Mouse (Mus musculus) adipocyte (in vitro differentiated cells): Measurements from ENCODE around the gene Ptprj.

Source experiments
- DNase-seq: peaks from one replicate; pipeline ENCODE4 v3.0.0-alpha.2; 2016; ENCODE audit warnings: low spot score

Ptprj gene

DNA sequence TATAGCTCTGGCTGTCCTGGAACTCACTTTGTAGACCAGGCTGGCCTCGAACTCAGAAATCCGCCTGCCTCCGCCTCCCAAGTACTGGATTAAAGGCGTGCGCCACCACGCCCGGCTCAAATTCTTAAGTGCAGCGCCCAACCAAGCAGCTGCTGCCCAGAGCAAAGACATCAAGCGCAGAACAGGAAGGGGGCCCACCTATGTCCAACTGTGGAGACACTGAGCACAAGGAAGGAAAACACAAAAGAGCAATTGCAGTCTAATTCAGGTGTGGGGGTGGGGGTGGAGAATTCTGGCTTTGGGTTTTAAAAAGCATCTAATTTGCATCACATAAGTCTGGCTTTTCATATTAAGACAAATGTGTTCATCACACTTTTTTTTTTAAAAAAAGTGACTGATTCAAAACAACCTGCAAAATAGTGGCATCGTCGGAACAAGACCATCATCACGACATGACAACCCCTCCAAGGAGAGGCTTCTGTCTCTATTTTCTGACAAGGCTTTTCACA is 20.7 kb downstream of the Ptprj start:
- DNase-seq, result no peak

DNA sequence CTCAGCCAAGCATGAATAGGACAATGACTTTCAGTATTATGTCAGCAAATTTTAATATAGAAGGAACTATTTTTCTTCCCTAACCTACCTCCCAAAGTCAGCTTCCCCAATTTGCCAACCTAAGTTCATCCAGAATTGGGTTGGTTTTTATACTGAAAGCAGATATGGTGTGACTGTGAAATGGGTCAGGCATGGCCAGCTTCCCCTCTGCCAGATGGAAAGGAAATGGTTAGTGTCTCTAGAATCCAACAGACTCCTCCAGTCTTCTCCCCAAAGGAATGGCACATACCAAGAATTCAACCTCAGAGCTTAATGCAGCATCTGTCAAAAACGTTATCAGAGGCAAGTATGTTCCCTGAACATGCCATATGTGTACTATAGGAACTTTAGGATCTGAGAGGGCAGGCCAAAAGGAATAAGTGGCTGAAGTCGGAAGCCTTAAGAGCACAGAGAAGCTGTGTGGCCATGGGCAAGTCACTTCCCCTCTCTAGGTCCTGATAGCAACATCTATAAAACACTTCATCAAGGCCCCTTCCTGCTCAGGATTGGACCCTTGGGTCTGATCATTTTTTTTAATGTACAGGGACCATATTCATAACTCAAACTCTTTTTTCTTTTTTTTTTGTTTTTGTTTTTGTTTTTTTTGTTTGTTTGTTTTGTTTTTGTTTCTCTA is 21.3 kb downstream of the Ptprj start:
- DNase-seq, result no peak

DNA sequence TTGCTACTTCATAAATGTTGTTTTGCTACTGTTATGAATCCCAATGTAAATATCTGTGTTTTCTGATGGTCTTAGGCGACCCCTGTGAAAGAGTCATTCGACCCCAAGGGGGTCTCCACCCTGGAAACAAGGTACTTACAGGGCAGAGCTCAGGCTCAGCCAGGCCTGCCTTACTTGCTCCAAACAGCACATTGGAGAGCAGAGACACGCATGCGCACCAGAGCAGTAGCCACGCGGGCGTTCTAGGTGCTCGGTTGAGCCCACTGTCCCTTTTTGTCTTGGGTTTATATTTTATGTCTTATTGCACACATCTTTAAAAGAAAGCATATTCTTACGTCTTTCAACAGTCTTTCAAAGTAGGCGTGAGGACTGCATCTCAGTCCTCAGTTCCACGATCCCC is 22.1 kb downstream of the Ptprj start:
- no peak for DNase-seq

DNA sequence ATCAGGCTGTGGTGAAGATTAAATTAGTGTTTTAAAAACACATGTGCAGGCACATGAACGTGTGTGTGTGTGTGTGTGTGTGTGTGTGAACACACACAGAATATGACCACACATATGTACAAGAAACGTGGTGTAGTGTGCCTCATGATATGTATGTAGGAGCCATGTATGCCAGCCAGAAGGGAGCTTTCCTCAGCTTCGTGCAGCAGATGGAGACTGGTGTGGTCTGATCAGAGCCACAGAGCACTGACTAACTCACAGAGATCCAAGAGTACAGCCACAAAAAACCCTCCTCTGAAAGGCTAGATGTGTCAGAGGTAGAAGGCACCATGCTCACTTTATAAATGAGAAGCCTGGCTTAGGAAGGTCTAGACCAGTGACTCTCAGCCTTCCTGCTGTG is 22.5 kb downstream of the Ptprj start:
- DNase-seq, result no peak

DNA sequence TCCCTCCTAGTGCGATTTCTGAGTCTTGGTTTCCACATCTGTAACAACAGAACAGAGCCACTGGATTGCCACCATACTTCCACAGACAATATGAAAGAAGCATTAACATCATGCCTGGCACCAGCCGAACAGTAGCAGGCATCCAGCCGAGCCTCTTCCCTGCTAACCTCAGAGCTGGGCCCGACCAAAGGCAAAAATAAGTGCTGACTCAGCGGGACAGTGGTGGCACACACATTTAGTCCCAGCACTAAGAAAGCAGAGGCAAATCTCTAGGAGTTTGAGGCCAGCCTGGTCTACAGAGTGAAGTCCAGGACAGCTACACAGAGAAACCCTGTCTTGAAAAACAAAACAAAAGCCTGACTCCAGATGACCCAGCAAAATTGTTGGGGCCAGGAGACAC is 24.7 kb downstream of the Ptprj start:
- DNase-seq, result no peak

DNA sequence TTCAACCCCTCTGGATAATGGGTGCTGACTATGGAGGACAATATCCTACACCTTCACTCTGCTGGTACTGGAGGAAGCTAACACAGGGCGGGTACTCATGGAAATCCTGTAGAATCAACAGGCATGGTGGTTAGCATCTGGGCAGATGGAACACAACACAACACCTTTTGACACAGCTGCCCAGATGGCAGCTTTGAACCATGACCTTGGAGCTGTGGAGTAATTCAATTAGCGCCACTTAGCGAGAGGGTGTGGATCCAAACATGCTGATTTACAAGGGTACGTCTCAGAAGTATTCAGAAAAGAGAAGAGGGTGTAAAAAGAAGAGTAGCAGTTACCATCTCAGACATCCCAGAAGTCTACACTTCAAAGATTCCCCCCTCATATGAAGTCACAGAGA is 25.6 kb downstream of the Ptprj start:
- DNase-seq, result no peak

DNA sequence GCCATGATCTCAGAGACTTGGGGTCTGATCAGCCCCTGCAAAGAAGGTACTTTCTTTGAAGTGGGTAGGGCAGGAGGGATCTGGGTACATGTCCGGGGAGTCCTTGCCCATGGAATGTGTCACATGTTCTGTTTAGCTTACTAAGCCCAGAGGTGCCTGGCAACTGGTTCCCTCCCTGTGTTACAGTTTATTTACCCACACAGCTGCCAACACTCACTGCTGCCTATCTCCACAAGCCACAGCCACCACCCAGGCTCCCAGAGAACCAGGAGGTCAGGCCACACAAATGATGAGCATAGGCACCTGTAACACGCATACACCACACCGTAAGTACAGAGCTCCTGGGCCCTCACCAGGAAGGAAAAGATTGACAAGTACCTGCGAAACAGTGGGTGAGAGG is 26.6 kb downstream of the Ptprj start:
- no peak for DNase-seq

DNA sequence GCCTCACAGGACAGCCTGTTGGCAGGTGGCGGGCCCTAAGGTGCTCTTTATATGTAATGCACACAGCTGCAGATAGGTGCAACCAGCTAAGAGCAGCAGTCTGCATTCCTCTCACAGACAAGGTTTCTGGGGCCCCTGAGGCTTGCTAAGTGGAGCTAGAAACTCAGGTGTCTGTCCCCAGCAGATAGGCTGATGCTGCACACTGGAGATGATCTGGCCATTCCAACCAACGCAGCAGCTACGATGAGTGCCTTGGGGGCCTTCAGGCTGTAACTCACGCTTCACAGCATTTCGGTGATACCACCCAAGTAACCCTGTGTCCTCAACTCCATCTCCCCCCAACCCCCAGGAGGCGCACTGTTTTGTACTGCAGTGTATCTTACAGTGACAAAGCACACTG is 29.8 kb downstream of the Ptprj start:
- no peak for DNase-seq

DNA sequence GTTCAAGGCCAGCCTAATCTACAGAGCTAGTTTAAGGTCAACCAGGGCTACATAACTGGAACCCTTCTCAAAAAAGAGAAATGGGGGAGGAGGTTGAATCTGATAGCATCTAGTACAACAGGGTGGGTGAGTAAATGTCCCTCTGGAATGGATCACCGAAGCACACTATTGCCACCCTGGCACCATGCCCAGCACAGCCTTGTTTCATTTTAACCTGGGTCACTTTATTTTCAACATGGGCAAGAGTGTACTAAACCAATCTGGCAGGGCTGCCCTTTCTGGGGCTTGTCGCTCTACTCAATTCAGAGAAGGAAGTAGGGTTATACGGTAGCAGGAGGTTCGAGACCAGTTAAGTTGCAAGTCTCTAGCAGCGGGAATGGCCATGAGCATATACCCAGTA is 31.9 kb downstream of the Ptprj start:
- DNase-seq, result no peak

DNA sequence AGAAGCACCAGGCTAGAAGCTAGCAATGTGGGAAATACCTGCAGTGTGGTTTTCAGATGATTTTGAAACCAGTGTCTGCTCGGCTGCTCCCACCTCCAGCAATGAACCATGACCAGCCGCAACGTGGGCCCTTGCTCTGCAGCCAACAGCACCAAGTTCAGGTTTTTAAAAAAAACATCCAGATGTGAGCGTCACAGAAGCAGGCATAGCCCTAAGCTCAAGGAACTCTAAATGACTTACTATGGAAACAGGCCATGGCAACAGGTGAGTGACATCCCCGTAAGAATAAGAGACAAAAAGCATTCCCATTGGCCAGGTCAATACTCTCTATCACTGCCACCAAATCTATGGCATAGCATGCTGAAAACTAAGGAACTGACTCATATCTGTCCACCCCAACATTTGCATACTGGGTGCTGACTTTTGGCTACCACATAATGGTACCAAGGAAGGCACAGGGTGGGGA is 33.3 kb downstream of the Ptprj start:
- DNase-seq, result no peak

DNA sequence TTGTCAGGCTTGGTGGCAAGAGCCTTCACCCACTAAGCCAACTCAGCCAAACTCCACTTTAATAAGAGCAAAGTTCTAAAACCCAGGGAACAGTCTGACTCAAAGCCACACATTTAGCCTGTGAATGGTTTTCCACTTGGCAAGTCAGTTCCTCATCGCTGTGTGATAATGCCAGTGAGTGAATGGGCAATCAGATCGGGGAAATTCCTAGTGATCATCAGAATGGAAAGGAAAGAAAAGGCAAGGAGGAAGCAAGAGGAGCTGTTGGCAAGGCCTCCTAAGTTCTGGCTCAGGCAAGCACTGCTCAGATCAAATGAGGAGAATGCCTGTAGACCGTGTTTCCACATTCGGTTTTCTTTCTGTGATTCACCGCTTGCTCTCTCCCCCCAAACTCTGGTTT is 35.2 kb downstream of the Ptprj start:
- DNase-seq, result peak; percentile 21

DNA sequence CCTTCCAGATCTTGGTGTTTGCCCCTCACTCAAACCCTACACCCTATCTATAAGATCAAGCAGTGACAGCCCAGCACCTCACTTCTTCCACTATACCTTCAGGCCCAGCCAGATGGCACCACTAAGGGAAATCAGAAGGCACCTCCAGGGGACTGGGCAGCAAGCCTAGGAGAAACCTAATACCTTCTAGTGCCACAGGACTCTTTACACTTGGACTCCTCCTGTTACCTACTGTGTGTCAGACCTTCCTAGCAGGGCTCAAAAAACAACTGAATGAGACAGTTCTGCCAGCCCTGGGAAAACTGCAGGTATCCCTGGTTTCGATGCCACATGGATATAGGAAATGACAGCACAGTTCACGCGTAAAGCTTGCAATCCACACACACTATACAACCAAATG is 36.5 kb downstream of the Ptprj start:
- DNase-seq, result no peak

DNA sequence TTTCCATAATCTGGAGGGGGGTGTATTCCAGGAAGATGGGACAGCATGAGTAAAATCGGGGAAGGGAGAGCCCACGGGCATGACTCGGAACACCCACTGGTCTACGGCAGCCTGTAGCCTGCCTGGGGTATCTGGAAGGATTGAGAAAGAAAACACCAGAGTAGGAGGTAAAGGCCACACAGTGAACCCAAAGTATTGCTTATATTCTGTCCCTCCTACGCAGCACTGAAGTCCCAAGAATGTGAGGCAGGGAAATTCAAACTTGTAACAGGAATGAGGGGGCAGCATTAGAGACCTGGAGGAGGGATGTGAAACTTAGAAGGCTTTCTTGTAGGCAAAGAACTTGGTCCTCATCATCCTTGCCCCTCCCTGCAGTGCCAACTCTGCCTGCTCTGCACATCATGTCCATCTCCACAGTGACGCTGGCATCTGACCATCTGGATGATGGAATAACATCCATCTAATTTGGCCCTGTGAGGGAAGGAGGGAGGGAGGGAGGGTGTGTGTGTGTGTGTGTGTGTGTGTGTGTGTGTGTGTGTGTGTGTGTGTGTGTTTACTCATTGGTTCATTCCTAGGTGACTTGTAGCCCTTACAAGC is 37.2 kb downstream of the Ptprj start:
- no peak for DNase-seq

DNA sequence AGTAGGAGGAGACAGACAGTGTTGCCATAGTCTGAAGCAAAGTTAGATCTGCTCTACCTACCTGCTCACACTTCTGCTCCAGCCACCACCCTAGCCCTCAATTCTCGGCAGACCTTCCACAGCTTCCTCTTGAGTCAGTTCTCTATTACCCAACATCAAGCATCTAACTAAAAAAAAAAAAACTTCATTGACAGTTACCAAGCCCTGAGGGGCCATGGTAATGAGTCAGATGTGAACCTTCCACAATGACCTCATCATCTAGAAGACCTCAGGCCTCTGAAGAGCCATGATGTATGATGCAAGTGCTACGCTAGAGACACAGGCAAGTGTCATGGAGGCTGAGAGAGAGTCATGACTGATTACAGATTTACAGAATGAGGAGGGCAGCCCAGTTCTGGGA is 37.8 kb downstream of the Ptprj start:
- DNase-seq, result no peak

DNA sequence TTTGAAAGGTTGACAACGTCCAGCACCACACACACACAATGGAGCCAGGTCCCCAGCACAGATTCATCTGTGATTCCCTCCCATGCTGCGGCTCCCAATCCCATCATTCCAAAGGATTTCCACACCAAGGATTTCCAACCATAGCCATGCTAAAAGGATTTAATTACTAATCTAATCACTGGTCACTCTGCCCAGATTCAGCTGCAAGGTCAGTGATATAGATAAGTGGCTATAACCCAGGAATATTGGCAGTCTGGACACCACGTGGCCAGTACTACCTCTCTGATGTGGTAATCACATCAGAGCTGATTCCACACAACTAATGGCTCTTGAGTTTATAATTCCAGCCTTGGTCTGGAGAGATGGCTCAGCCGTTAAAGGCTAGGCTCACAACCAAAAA is 41.2 kb downstream of the Ptprj start:
- no peak for DNase-seq

DNA sequence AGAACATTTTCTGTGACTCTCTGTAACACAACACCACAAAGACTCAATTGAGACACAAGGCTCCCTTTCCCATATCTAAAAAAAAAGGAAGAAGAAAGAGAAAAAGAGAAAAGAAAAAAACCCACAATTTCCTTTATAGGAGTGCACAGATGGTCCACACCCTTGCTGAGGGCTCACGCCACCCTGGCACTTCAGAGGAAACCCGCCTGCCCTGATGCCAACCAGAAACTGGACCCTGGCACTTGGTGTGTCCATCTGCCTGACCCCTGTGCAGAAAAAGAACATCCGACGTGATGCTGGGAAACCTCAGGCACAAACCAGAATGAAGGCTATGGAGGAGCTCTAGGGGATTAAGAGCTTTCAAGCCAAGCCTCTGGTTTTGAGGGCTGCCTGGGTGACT is 43.2 kb downstream of the Ptprj start:
- DNase-seq, result no peak

DNA sequence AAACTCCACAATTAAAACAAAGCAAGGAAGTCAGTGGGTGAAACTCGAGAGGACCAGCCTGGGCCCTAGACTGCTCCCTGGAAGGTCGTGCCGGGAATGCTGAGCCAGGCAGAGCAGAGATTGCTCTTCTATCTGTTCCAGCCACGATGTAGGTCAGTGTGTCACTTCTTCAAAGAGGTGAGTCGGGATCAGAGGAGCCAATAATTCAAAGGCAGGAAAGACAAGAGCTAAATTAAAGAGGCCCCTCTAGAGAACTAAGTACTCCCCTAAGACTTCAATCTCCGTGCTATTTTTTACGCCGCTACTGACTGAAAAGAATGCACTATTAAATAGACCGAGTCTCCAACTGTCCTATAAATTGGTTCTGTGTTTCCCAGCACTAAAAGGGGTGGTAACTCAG is 43.9 kb downstream of the Ptprj start:
- no peak for DNase-seq

DNA sequence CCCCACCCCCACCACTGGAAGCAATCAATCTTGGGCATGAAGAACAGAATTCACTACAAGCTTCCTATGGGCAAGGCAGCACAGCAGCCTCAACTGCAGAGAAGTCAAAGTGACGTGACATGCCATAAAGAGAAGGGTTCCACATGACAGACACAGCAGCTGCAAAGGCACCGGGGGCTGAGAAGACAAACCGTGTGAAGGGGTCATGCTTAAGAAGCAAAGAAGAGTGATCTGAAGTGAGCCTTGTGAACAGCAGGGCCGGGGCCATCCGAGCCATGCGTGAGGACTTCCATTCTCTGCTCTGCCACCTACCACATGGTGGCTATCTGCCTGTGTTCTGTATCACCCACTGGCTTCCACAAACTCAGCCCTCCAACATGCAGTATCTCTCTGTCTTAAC is 45.7 kb downstream of the Ptprj start:
- no peak for DNase-seq

DNA sequence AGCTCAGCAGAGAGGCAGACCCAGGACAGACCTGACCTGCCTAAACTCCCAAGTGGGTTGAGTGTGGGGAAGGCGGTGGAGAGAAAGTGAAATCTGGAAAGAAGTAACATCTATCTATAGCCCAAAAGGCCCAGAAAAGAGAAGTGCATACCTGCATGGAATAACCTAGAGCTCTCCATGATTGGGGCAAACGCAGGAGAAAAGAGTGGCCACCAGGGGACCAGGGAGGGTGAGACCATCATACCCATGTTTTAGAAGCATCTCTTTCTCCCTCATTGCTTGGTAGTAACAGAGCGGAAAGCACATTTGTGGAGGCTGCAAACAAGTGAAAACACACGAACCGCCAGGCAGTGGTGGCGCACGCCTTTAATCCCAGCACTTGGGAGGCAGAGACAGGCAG is 46.5 kb downstream of the Ptprj start:
- DNase-seq, result no peak

DNA sequence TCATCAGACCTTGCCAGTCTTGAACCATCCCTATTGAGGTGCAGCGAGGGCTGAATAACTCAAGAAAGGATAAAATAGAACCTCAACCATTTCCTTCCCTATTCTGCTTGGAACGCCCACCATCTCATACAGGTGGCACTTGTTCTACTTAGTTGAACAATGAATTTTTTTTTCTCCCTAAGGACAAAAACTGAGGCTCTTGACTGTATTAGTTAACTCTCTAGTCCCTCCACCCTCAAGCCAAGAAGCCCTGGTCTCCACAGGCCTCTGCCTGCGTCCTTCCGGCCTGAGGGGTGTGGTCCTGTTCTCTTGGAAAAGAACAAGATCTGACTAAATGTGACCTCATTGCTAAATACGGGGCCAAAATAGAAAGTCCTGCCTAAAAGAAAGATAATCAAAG is 48.4 kb downstream of the Ptprj start:
- DNase-seq, result no peak

DNA sequence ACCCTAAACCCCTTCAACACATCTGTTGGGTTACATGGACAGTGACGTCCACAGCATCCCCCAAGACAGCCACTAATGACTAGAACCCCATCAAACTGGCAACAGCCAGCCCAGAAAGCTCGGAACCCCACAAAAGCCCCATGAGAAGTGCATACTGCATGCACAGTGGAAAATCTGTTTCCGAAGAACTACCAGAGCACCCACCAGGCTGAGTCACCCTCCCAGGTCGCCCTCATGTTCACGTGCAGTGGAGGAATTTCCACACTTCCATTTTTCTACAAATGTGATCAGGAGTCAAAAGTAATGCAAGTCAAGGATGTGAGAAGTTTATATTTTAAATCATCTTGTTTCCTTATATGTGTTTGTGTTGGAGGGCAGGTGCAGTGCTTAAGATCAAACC is 52.3 kb downstream of the Ptprj start:
- DNase-seq, result no peak

DNA sequence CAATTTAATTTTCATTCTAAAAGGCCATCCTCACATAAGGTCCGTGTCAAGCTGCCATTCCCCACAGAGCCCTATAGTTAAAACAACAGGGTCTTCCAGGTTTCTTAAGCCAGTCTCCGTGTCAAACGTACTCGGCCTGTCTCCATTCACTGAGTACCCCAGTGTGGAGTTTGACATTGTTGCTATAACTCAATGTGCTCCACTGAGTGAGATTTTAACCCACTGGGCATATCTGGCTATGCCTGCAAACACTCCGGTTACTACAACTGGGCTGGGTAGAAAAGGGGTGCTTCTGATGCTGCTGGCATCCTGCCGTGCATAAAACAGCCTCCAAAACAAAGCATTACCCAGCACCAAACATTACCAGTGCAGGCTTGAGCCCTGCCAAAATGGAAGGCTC is 53.5 kb downstream of the Ptprj start:
- no peak for DNase-seq

DNA sequence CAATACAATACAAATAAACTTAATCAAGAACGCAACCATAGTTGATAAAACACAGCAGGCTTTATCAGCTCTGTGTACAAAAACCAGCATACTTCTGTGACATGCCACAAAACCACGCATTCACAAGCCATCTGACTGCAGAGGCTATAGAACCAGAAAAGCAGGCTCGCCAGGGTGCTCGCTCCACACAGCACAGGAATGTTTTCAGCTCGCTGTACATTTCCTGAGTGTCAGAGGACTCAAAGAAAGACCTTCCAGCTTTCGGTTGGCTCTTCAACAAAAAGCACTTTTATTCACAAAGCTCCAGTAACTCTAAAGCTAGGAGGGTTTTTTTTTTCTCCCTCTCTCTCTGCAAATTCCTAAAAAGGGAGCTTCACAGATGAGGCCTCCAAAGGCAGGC is 53.9 kb downstream of the Ptprj start:
- DNase-seq, result no peak

DNA sequence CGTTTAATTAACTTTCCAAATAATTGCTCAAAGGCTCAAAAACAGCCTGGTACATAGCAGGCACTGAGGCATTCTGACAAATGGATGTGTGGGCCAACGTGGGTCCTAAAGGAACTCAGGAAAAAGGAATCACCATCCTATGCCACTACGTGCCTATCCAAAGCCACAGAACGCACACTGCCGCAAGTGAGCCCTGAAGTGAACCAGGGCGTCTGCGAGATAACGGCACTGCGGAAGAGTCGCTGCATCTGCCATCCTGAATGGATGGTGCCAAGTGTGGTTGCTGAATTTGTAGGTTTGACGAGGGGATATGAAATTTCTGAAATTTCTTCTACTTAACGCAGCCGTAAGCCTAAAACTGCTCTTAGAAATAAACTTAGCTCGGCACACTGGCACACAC is 54.6 kb downstream of the Ptprj start:
- no peak for DNase-seq
